Mouse (Mus musculus): ENCODE results near the gene Dennd2c.
A peak's percentile ranks its signal among the peaks of the same experiment; 100 is the strongest.

The Dennd2c gene

DNA sequence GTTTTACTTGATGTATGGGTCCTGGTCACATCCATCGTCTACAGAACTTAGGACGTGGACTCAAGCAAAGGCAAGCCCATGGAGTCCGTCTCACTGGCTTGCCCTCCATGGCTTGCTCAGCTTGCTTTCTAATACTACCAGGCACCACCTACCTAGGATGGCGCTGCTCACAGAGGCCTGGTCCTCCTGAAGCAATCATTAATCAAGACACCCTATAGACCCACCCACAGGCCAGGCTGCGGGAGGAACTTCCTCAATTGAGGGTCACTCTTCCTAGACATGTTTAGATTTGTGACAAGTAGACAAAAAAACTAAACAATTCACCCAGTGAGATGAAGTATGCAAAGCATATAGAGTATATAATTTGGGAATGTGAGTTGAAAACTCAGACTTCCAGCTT is 9.8 kb downstream of the Dennd2c start:
- DNase-seq (ENCODE audit: low spot score in 2 of 2): no peak

DNA sequence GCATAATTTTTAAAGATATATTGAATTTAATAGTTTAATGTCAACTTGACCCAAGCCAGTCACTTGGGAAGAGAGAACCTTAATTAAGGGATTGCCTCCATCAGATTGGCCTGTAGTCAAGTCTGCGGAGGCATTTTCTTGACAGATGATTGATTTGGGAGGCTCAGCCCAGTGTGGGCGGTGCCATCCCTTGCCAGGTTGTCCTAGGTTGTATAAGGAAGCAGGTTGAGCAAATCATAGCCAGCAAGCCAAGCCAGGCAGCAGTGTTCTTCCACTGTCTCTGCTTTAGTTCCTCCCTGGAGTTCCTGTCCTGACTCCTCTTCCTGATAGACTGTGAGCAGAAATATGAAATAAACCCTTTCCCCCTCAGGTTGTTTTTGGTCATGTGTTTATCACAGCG is 21.2 kb downstream of the Dennd2c start:
- DNase-seq (ENCODE audit: low spot score in 2 of 2): no peak

DNA sequence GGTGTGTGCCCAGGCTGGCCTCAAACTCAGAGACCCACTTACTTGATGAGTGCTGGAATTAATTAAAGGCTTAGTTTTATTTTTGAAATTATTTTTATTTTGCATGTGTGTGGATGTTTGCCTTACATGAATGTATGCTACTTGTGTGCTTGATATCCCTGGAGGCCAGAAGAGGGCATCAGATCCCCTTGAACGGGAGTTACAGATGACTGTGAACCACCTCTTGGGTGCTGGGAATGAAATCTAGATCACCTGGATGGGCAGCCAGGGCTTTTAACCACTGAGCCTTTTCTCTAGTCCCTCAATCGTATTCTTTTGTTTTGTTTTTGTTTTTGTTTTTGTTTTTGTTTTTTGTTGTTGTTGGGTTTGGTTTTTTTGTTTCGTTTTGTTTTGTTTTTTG is 23.7 kb downstream of the Dennd2c start:
- DNase-seq (ENCODE audit: low spot score in 2 of 2): no peak

DNA sequence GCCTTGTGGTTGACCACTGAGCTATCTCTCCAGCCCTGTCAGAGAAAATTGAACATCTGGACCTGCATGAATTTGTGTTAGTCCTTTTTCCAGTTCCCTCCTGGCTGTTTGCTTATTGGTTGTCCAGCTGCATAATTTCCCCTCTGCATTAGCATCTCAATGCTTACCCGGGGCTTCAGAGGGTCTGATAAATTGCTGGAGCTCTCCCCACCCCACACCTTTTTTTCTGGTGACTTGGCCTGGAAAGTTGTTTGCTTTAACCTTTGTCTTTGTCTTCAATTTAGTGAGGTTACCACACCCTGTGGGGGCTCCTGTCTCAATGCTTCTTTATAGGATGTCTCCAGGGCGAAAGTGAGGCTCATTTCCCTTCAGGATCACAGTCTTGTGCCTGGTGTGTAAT is 24.8 kb downstream of the Dennd2c start:
- DNase-seq (ENCODE audit: low spot score in 2 of 2): no peak

DNA sequence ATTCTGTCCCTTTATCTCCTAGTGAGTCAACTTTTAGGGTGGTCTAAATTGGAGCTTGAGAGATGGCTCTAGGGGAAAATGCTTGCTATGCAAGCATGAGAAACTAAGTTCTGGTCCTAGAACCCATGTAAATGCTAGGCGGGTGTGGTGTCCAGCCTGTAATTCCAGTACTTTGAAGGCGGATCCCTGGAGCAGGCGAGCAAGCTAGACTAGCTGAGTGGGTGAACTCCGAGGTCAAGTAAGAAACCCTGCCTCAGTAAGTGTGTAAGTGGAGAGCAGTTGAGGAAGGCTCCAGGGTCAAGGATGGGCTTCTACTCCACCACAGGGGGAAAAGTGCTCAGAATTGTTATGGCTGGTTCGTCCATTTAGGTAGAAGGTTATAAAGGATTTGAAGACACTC is 25.3 kb downstream of the Dennd2c start:
- DNase-seq (ENCODE audit: low spot score in 2 of 2): no peak

DNA sequence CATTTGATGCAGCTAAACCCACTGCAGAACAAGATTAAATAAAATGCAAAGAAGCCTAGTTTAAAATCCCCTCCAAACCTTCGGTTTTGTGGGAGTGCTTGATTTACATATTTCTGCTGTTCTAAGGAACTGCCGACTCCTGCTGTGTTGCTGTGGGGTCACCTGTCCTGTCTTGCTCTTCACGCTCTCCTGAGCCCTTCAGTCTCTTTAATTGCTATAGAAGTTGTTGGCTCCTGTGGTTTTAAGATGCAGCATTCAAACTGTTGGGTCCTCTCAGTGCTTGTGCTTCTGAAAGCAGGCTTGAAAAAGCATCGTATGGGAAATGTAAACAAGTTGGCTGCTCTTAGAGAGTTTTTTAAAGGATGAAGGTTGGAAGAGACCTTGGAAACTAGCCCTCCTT is 25.8 kb downstream of the Dennd2c start:
- DNase-seq (ENCODE audit: low spot score in 2 of 2): no peak

DNA sequence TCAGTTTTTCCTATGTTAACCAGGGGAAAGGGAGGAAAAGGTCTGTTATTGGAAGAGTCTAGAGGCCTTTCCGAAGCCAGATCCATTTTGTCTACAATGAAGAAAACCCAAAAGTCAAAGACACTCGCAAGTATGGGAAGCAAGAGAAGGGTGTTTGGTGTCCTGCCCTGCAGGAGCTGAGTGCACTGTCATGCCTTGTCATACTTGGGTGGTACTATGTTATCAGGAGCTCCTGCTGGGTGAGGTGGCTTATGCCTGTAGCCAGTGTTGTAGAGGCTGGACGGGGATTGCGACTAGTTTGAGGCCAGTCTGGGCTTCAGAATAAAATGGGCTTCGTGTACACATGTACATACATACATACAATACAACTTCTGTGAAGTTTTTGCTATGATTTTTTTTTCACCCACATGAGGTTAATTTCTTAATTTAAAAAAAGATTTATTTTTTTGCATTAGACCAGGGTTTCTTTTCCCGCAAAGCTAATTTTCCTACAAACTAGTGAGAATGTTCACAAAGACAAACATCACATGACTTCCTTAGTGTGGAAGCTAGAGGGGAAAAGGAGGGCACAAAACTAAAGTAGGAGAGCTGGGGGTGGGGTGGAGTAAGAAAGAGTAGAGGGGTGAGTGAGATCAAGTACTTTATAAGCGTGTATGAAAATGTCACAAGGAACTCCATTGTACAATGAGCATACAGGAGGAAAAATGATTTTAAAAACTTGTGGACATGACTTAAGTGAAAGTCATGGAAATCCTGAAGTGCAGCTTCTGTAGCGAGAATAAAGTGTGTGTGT is 27.2 kb downstream of the Dennd2c start:
- DNase-seq (ENCODE audit: low spot score in 2 of 2): no peak

DNA sequence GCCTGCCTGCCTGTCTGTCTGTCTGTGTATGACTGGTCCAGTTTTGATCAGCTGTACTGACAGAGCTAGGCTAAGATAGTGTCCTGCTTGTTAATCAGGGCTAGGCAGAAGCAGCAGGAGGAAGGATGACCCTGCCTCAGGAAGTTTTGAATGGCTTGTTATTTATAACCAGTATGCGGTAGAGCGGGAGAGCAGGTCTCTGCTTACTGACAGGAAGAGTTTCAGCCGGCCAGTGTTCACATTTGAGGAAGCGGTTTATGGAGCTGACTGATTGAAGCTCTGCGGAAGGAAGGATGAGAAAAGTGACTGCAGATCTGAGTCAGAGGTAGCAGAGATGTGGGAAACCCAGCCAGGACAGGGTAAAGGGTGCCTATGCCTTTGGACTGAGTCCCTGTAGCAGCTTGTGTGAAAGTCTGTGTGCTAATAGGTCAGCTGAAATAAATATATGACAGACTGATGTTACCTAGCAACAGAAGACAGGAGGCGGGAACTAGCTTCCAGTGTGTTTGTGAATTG is 27.9 kb downstream of the Dennd2c start:
- DNase-seq (ENCODE audit: low spot score in 2 of 2): peak; percentile 38 to 39

DNA sequence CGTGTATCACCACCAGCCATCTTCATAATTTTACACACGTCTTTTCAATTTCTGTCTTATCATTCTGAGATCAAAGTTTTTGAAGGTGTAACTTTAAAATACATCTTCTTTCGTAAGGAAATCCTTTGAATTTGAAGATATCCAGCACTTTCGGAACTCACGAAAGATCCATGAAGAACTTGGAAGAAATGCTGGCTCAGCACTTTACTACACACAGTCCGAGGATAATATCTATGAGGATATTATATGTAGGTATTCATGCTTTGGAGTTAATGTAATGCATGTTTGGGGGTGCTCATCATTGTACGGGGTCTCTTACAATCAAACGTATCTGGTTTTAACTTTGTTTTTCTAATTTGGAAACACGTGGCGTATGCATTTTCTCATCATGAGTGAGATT is 30.7 kb downstream of the Dennd2c start:
- DNase-seq (ENCODE audit: low spot score in 2 of 2): no peak

DNA sequence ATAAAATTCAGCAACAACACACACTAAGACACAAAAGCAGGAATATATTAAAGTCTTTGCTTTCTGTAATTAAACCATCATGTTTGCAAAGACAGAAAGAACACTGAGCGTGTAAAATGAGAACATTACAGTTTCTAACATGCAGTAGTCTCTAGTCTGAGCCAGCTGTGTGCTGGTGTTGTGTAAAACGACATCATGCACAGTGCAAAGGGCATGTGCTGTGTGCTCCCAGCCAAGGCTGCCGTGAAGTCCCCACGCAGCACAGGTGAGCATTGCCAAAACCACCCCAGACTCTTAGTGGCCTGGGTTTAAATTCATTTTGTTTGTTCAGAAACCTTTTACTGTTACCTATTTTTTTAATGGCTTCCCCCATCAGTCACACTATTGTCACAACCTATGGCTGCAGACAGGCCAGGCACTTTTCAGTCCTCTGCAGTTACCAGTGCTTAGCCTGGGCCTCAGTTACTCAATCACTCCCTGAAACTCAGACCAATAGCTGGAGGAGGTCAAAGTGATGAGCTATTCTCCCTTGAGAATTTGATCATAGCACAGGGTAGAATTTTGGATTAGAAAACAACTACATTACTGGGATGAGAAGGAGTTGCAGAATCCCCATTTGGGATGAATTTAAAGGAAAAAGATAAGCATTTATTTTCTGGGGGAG is 34.1 kb downstream of the Dennd2c start:
- DNase-seq (ENCODE audit: low spot score in 2 of 2): no peak

DNA sequence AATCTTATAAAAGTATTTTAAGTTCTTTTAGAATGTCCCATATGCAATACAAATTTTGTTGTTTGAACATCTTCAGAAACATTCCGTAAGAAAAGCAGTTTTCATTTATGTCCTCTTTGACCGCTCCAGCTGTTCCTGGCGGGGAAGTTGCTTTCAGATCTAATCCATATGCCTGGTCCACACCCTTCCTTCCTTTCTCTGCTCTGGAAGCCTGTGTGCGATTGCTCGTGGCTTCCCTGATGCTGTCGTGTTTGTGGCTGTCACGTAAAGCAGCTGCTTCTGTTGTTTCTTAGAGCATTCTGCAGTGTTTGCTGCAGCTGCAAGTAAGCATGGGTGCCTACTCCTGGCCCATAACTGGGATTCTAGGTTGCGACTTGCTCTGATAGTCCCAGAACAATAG is 36.6 kb downstream of the Dennd2c start:
- DNase-seq (ENCODE audit: low spot score in 2 of 2): no peak

DNA sequence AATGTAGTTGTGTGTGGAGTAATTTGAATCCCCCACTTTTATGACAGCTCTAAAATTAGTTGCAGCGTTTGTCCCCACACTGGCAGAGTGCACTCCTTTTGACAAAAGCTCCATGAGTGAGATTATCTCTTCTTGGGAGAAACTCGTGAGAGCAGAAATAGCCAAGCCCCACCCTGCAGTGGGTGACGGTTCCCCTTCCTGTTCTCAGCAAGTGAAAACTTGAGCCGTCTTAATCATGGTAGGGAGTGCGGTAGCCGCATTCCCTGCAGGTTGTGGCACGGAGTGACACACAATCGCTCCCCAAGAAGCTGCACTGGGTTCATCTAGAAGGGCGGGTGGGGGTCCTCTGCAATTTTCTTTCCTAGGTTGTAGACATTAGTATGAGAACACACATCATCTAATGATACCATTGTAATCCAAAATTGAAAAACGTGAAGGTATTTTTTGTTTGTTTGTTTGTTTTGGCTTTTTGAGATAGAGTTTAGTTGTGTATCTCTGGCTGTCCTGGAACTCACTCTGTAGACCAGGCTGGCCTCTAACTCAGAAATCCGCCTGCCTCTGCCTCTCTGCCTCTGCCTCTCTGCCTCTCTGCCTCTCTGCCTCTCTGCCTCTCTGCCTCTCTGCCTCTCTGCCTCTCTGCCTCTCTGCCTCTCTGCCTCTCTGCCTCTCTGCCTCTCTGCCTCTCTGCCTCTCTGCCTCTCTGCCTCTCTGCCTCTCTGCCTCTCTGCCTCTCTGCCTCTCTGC is 37.9 kb downstream of the Dennd2c start:
- peak in 1 of 2 experiments; percentile 24 for DNase-seq (ENCODE audit: low spot score in 2 of 2)

DNA sequence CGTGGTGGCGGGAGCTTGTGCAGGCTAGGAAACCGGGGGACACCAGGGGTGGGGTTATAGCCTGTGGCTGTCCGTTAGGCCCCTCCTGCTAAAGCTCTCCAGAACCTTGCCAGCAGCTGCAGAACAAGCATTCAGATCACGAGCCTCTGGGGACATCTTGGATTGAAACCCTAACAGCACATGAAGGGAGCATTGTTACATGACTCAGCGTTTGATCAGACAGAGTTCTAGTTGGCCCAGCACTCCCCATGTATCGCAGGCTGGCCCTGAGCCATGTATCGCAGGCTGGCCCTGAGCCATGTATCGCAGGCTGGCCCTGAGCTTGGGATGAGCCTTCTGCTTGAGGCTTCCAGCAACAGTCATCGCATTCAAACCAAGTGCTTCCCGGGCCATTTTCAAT is 38.9 kb downstream of the Dennd2c start:
- no peak for DNase-seq (ENCODE audit: low spot score in 2 of 2)

DNA sequence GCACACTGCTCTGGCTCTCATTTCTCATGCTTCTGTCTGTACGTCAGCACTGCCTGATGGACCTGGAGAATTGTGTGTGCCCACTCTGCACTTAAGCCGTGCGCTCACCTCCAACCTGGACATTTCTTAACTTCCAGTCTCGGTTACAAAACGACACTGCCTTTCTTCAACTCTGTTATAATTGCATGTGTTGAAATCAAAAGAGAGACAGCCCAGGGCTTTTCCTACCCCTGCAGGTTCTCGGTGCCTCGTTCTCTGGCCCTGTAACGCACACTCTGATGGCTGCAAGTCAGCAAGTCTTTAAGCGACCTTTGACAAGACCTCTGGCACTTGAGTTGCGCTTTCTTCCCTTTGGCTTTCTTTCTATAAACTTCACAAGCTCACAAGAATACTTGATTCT is 40.0 kb downstream of the Dennd2c start:
- DNase-seq (ENCODE audit: low spot score in 2 of 2): no peak

DNA sequence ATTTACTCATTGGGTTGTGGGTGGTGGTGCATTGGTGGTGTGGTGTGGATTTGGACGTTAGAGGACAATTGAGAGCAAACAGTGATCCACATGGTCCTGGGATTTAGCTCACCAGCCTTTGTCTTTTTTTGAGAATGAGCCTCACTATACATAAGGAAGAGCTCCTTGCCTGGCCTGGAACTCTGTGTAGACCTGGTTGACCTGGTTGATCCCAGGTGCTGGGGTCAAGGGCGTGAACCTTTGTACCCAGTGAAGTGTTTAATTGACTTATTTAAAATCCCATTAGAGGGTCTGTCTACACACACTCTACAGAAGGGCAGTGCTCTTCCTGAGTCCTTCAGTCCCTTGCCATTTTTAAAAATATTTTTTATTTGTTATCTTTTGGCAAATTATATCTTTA is 42.9 kb downstream of the Dennd2c start:
- DNase-seq (ENCODE audit: low spot score in 2 of 2): no peak

DNA sequence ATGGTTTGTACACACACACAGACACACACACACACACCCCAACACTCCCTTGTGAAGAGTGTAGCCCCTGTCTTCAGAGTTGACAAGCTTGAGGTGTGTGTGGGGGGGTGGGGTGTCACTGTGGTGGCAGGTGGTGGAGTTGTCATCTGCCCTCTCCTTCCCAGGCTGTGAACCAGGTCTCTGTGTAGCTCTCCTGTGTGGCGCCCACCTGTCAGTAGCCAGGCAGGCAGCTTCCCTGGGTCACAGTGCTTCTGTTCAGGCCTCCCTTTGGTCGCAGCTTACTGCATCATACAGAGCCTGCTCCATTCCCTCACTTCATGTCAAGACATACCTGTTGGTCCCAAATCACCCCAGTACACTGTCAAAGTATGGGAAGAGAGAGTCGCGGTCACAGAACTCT is 43.4 kb downstream of the Dennd2c start:
- no peak for DNase-seq (ENCODE audit: low spot score in 2 of 2)

DNA sequence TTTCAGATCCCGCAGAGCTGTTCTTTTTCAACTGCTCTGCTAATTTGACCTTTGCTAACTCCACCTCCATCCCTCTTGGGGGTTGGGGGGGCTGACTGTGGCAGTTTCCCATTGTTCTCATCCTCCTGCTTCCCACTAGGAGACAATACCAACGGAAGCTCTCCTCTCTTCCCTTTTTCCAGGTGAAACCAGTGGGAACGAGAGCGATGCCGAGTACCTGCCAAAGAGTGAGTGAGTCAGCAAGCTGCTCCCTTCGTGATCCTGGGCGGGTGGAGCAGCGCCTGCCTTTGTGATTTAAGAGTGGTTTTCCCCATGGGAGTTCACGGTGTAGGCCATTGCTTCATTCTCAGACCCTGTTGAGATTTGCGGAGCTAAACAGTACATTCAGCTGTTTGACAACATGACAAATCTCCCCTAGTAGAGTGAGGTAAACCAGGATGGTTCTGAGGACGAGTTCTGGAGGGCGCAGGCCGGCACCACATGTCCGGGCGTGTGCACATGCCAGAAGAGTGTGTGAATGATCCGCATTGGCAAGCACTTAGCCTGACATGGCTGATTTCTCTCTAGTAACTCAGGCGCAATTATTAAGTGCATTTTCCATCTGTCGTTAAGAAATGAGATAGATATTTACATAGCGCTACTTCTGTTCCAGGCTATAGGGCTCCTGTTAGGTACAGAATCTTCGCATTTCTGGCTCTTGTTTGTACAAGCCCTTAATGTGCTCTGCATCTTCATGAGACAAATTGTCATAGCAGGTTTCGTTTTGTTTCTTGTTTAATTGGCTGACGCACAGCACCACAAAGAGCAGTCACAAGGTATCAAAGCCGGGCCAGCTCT is 44.1 kb downstream of the Dennd2c start:
- DNase-seq (ENCODE audit: low spot score in 2 of 2): no peak

DNA sequence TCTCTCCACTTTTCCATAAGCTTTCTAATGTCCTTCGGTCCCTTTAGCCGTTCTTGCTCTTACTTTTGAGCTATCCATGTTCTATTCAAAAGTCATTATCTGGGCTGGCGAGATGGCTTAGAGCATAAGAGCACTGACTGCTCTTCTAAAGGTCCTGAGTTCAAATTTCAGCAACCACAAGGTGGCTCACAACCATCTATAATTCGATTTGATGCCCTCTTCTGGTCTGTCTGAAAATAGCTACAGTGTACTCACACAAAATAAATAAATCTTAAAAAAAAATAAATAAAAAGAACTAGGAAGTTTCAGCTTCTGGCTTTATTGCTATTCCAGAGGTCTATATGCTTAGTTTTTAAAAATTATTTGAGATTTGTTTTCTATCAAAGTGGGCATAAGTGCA is 45.4 kb downstream of the Dennd2c start:
- no peak for DNase-seq (ENCODE audit: low spot score in 2 of 2)

DNA sequence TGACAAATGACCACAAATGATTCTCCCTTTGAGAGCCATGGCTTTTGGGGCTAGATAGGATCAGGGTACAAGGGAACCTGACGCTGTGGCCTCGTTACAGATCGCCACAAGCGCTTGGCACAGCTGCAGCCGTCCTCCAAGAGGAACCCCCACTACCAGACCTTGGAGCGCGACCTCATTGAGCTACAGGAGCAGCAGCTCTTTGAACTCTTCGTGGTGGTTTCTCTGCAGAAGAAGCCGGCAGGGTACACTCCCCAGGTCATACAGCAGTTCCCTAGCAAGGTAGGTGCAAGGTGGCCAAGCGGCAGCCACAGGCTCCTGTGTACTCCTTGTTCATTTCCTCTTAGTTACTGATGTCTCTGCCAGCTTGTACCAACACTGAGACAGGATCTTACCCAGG is 46.5 kb downstream of the Dennd2c start:
- no peak for DNase-seq (ENCODE audit: low spot score in 2 of 2)

DNA sequence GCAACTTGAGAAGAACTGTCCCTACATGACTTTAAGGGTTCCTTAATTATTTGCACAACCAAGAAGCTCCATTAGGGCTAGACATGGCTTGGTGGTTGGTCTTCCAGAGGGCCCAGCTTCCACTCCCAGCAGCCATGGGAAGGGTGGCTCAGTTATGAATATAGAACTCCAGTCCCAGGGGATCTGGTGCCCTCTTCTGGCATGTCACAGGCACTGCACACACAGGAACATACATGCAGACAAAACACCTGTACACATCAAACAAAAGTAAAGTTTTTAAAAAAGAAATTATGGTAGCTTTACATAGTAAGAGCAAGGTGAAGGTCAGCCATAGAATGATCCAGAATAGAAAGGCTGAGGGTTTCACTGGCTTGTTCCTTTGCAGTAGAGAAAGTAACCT is 51.4 kb downstream of the Dennd2c start:
- DNase-seq (ENCODE audit: low spot score in 2 of 2): no peak

DNA sequence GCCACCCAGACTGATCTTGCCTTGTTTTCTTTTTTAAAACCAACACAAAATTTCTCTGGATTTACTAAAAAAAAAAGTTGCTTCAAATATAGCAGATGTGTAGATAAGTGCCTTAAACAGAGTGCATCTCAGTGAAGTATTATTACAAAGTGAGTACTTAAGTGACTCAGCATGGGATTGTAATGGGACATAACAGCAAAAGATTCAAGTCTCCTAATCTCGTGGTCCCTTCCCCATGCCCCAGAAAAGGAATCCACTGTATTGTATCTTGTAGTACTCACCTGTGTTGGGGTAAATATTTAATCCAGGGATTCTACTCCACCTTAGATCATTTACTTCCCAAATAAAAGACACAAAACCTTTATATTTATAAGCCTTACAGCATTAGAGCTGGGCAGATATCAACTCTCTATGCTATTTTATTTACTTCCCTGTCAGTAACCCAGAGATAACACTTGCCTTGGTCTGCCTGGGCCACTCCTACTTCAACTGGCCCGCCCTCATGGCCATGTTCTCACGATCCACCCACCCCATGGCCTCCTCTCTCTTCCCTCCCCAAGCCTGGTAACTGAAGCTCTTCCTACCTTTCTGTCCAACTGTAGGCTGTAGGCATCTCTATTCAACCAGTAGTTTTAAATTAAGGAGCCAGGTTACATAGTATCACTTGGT is 57.0 kb downstream of the Dennd2c start:
- DNase-seq (ENCODE audit: low spot score in 2 of 2): no peak
